Mouse (Mus musculus) hindbrain, embryonic 14.5 days (tissue): ENCODE measurements around the gene Hspa1a. TPM values are rescaled to one million over a fixed set of nuclear protein-coding genes. Genes with fewer than 3 reads are reported as not detected.
A peak's percentile ranks its signal among the peaks of the same experiment; 100 is the strongest.
"Not testable (repeated sequence)": the region's sequence is repeated elsewhere in the genome, so short reads cannot be mapped to it uniquely, and the experiment has no call there.

Experiments used
- ATAC-seq: fragments of 200-750 bp; cut with Nextera tagmentation; 2 replicates; pipeline ENCODE4 v1.8.0; 2017; ENCODE audit warnings: moderate number of reproducible peaks, mild to moderate bottlenecking, moderate TSS enrichment, moderate library complexity; ENCODE audit not compliant: low FRiP score
- DNase-seq: peaks from one replicate; pipeline ENCODE4 v3.0.0-alpha.2; 2015; ENCODE audit warnings: low spot score
- H3K27ac ChIP-seq: fragments of 300-500 bp; sonication (generic); 2 replicates; pipeline ENCODE4 v1.5.1; 2014; ENCODE audit warnings: mild to moderate bottlenecking, moderate library complexity
- H3K27me3 ChIP-seq: fragments of 300-500 bp; sonication (generic); 2 replicates; pipeline ENCODE4 v1.6.1; 2014; ENCODE audit warnings: mild to moderate bottlenecking, low read length, mixed read lengths; ENCODE audit not compliant: control insufficient read depth, insufficient read depth
- H3K36me3 ChIP-seq: fragments of 300-500 bp; sonication (generic); replicated peaks from 2 replicates; pipeline ENCODE4 v1.6.1; 2014; ENCODE audit not compliant: control insufficient read depth, insufficient read depth
- H3K4me1 ChIP-seq: fragments of 300-500 bp; sonication (generic); replicated peaks from 2 replicates; pipeline ENCODE4 v1.6.1; 2014; ENCODE audit warnings: antibody characterized with exemption, low read length, mixed read lengths; ENCODE audit not compliant: control insufficient read depth, insufficient read depth
- H3K4me2 ChIP-seq: fragments of 300-500 bp; sonication (generic); replicated peaks from 2 replicates; pipeline ENCODE4 v1.6.1; 2014; ENCODE audit warnings: mild to moderate bottlenecking, moderate library complexity
- H3K4me3 ChIP-seq: fragments of 300-500 bp; sonication (generic); replicated peaks from 2 replicates; pipeline ENCODE4 v1.5.1; 2014; ENCODE audit warnings: mild to moderate bottlenecking, low read length
- H3K9ac ChIP-seq: fragments of 300-500 bp; sonication (generic); 2 replicates; pipeline ENCODE4 v1.6.1; 2014
- H3K9me3 ChIP-seq: fragments of 300-500 bp; sonication (generic); 2 replicates; pipeline ENCODE4 v1.6.1; 2016; ENCODE audit warnings: low read length; ENCODE audit not compliant: control insufficient read depth
- WGBS: fragments of 180-500 bp; shearing (Covaris S2); extraction: QIAGEN DNeasy Blood & Tissue Kit; methylation state at CpG from one replicate; pipeline ENCODE4 v1.1.7; 2014; 5-methylcytosine and 5-hydroxymethylcytosine counted together
- polyA plus RNA-seq: library from polyadenylated mRNA; unstranded; fragments of >200 nt; fragmentation: Nextera tagmentation; extraction: Ambion mirVana; gene quantifications from 2 replicates; pipeline ENCODE4 v1.2.1, GENCODE M21; 2014

Gene Hspa1a
- polyA plus RNA-seq, 1 experiment from 2014 or later, result 7.5 TPM

DNA sequence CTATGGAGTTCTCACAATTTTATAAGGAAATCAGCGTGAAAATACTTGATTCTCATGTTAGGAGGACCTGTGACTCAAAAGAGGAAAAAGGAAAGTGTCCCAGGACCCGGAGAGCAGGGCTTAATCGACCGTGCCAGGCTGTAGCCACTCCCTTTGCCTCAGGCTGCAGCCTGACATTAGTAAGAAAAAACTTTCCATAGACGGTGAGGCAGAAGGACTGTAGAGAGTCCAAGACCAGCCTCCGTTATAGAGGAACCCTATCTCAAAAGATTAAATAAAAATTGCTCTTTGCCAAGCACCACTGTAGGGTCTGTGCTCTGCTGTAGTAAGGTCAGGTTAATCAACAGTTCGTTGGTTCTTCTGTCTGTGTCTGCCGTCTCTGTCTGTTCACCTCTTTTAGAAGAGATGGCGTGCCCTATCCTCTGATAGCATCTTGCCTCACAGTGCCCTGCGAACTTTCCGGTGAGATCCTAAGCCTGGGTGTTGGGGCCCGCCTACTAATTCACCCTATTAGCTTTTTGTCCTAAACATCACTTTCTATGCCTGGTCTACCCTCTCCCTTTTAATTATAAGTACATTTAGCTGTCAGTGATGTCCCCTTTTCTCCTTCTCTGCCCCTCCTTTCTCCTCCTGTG, 12.0 kb downstream of the Hspa1a start:
- peak overlapping the region; percentile 36 for H3K4me3 ChIP-seq
- H3K27ac ChIP-seq, result peak overlapping the region; percentile 80; the same call in 1 of the 2 replicates
- H3K4me1 ChIP-seq, result 0 out of 2 replicates have a peak, but pooled peaks cover 6% of the 10 kb centered on the region
- WGBS, result 15% methylated on average over 12 of the region's 12 CpGs
- H3K9ac ChIP-seq, result peak overlapping the region; percentile 36; the same call in 1 of the 2 replicates
- H3K9me3 ChIP-seq, result no peaks in the 10 kb centered on the region
- peak overlapping the region; percentile 78 for H3K4me2 ChIP-seq
- DNase-seq (no peak), ATAC-seq (no peak)
- peaks cover 42% of the 10 kb centered on the region for H3K27me3 ChIP-seq
- H3K36me3 ChIP-seq, result no peaks in the 10 kb centered on the region

DNA sequence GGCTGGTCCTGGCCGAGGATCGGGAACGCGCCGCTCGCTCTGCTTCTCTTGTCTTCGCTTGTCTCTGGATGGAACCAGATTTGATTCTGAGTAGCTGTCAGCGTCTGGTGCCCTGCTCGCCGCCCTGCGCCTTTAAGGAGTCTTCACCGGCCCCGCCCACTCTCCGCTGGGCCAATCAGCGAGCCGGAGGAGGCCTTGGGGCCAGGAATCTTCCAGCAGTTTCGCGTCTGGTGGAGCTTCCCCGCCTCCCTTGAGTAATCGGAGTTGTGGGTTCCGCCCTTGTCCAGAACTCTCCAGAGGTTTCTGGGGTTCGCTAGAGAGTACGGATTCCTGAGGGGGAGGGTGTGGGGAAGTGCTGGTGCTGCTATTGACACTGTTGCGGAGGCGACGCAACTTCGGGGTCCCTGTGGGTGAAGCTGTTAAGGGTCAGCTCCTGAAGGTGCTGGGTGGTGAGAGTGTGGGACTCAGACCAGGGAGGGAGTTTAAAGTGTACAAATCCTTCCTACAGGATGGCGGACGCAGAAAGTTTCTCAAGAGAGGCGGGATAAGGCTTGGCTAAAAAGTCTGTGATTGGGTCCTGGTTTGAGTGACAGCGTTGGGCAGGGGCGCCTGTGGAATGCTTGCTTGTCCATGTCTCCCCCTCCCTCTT, 12.7 kb downstream of the Hspa1a start, which contains the start of gene Hspa1b:
Gene Hspa1b (minus strand): TSS at position 109 of the 649 bp plus-strand sequence.
- Histone ChIP-seq H3K27ac (peak within 1 kb of the TSS; percentile 80), H3K4me3 (peak within 1 kb of the TSS; percentile 36), H3K4me2 (peak within 1 kb of the TSS; percentile 78), H3K27me3 (peaks cover 42% of the 10 kb centered on the region), H3K9ac (peak within 1 kb of the TSS; percentile 36; the same call in 1 of the 2 replicates)
- not testable (repeated sequence) for H3K4me1 ChIP-seq, H3K36me3 ChIP-seq, H3K9me3 ChIP-seq
- WGBS, result under 1% methylated on average over 23 of the region's 32 CpGs
- ATAC-seq, result peak; percentile 92
- peak; percentile 64 for DNase-seq

DNA sequence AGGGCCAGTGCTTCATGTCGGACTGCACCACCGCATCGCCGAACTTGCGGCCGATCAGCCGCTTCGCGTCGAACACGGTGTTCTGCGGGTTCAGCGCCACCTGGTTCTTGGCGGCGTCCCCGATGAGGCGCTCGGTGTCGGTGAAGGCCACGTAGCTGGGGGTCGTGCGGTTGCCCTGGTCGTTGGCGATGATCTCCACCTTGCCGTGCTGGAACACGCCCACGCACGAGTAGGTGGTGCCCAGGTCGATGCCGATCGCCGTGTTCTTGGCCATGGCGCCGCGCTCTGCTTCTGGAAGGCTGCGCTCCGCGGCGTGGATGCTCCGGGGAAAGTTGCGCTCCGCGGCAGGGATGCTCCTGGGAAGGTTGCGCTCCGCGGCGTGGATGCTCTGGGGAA, 13.2 kb downstream of the Hspa1a start:
- peak overlapping the region; percentile 34; the same call in 1 of the 2 replicates for H3K9ac ChIP-seq
- 1% methylated on average over 21 of the region's 47 CpGs for WGBS
- not testable (repeated sequence) for H3K4me1 ChIP-seq, H3K36me3 ChIP-seq, H3K9me3 ChIP-seq, DNase-seq, H3K27ac ChIP-seq
- ATAC-seq, result peak; percentile 43
- peaks cover 42% of the 10 kb centered on the region for H3K27me3 ChIP-seq
- H3K4me3 ChIP-seq, result peak overlapping the region; percentile 36
- peak overlapping the region; percentile 78 for H3K4me2 ChIP-seq

- H3K9ac ChIP-seq, H3K4me3 ChIP-seq, H3K36me3 ChIP-seq, H3K9me3 ChIP-seq, H3K4me2 ChIP-seq, ATAC-seq, H3K4me1 ChIP-seq, H3K27ac ChIP-seq, DNase-seq: not testable (repeated sequence)
- peaks cover 39% of the 10 kb centered on the region for H3K27me3 ChIP-seq
- 36% methylated on average over 23 of the region's 40 CpGs for WGBS
Observed at GRCm38 (mm10) chr17:34957966-34958365, 14.0 kb downstream of the Hspa1a start.

- H3K9me3 ChIP-seq, H3K4me1 ChIP-seq, ATAC-seq, H3K4me2 ChIP-seq, H3K36me3 ChIP-seq, DNase-seq, H3K27ac ChIP-seq, H3K9ac ChIP-seq, H3K4me3 ChIP-seq: not testable (repeated sequence)
- WGBS, result 13% methylated on average over 35 of the region's 40 CpGs
- peaks cover 34% of the 10 kb centered on the region for H3K27me3 ChIP-seq
Observed at GRCm38 (mm10) chr17:34957291-34957690, 14.7 kb downstream of the Hspa1a start.

- Histone ChIP-seq H3K4me2 (no peak overlapping the region), H3K36me3 (peaks cover under 1% of the 10 kb centered on the region; the same call in 1 of the 2 replicates), H3K9me3 (no peaks in the 10 kb centered on the region), H3K27ac (no peak overlapping the region), H3K9ac (no peak overlapping the region), H3K4me1 (0 out of 2 replicates have a peak, but pooled peaks cover 7% of the 10 kb centered on the region), H3K4me3 (no peak overlapping the region), H3K27me3 (peaks cover 27% of the 10 kb centered on the region)
- ATAC-seq (no peak), DNase-seq (peak; percentile 51)
- WGBS, result 38% methylated on average over 1 of the region's 1 CpGs
Observed at GRCm38 (mm10) chr17:34956340-34956739, 15.6 kb downstream of the Hspa1a start.

DNA sequence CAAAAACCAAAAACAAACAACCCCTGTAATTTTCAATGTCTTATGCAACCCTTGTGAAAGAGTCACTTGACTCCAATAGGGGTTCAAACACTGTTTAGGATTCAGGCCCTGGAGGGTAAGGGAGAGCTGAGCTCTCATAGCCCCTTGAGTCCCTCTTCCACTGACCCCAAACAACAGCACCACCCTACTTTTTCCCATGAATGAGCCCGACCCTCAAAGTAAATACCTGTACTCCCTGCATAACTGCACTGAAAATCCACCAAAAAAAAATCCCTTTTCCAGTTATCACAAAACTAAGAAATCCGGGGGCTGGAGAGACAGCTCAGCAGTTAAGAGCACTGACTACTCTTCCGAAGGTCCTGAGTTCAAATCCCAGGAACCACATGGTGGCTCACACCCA, 16.1 kb downstream of the Hspa1a start:
- no peak for DNase-seq
- no peak overlapping the region for H3K4me3 ChIP-seq
- H3K4me2 ChIP-seq, result no peak overlapping the region
- peaks cover 5% of the 10 kb centered on the region for H3K36me3 ChIP-seq
- no peak overlapping the region for H3K27ac ChIP-seq
- H3K9ac ChIP-seq, result no peak overlapping the region
- WGBS, result 84% methylated on average over 3 of the region's 3 CpGs
- peaks cover 25% of the 10 kb centered on the region for H3K27me3 ChIP-seq
- no peaks in the 10 kb centered on the region for H3K9me3 ChIP-seq
- ATAC-seq, result no peak
- H3K4me1 ChIP-seq, result peaks cover 11% of the 10 kb centered on the region

- Histone ChIP-seq H3K9me3 (no peaks in the 10 kb centered on the region), H3K4me1 (peaks cover 21% of the 10 kb centered on the region), H3K4me2 (no peak overlapping the region), H3K36me3 (peaks cover 16% of the 10 kb centered on the region), H3K9ac (no peak overlapping the region), H3K4me3 (no peak overlapping the region), H3K27me3 (peaks cover 17% of the 10 kb centered on the region), H3K27ac (no peak overlapping the region)
- ATAC-seq (no peak), DNase-seq (no peak)
- 86% methylated on average over 4 of the region's 4 CpGs for WGBS
Observed at GRCm38 (mm10) chr17:34954831-34955230, 17.1 kb downstream of the Hspa1a start.

DNA sequence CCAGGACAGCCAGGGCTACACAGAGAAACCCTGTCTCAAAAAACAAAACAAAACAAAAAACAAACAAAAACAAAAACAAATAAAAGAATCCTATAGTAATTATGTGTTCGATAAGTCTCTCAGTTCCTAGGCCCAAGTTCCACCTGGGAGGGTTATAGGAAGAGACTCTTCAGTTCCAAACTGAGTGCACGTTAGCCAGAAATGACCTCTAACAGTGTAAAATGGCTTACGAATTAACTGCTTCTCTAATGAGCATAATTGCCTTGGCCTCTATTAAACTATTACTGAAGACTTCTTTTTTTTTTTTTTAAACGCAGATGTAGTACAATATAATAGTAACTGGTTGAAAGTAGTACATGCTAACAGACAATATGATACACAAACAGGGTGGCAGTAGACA, 18.1 kb downstream of the Hspa1a start:
- H3K4me2 ChIP-seq, result no peak overlapping the region
- H3K36me3 ChIP-seq, result peaks cover 23% of the 10 kb centered on the region
- no peak overlapping the region for H3K9ac ChIP-seq
- peaks cover 15% of the 10 kb centered on the region for H3K4me1 ChIP-seq
- H3K9me3 ChIP-seq, result no peaks in the 10 kb centered on the region
- ATAC-seq (no peak), DNase-seq (no peak)
- no peak overlapping the region for H3K27ac ChIP-seq
- WGBS, result 92% methylated on average over 4 of the region's 4 CpGs
- peaks cover 11% of the 10 kb centered on the region for H3K27me3 ChIP-seq
- no peak overlapping the region for H3K4me3 ChIP-seq
